Mouse (Mus musculus) heart, postnatal 0 days (tissue): ENCODE results near the gene Hpn. TPM values are rescaled to one million over a fixed set of nuclear protein-coding genes. Genes with fewer than 3 reads are reported as not detected.

Experiments used
- ATAC-seq: fragments of 200-750 bp; cut with Nextera tagmentation; 2 replicates; pipeline ENCODE4 v1.8.0; 2017; ENCODE audit warnings: low read depth, moderate number of reproducible peaks, moderate library complexity; ENCODE audit not compliant: insufficient read depth
- DNase-seq: peaks from one replicate; pipeline ENCODE4 v3.0.0-alpha.2; 2016; ENCODE audit warnings: low spot score
- H3K27ac ChIP-seq: fragments of 300-500 bp; sonication (generic); 2 replicates; pipeline ENCODE4 v1.5.1; 2014; ENCODE audit warnings: low read depth, mild to moderate bottlenecking
- H3K27me3 ChIP-seq: fragments of 300-500 bp; sonication (generic); 2 replicates; pipeline ENCODE4 v1.6.1; 2014; ENCODE audit warnings: low read length, mixed read lengths; ENCODE audit not compliant: control insufficient read depth, insufficient read depth
- H3K36me3 ChIP-seq: fragments of 300-500 bp; sonication (generic); replicated peaks from 2 replicates; pipeline ENCODE4 v1.6.1; 2014; ENCODE audit warnings: low read length, mixed read lengths; ENCODE audit not compliant: control insufficient read depth, insufficient read depth
- H3K4me1 ChIP-seq: fragments of 300-500 bp; sonication (generic); 2 replicates; pipeline ENCODE4 v1.6.1; 2014; ENCODE audit warnings: antibody characterized with exemption; ENCODE audit not compliant: control insufficient read depth, insufficient read depth
- H3K4me2 ChIP-seq: fragments of 300-500 bp; sonication (generic); 2 replicates; pipeline ENCODE4 v1.6.1; 2014; ENCODE audit warnings: low read depth, mild to moderate bottlenecking, low read length, moderate library complexity
- H3K4me3 ChIP-seq: fragments of 300-500 bp; sonication (generic); 2 replicates; pipeline ENCODE4 v1.5.1; 2014; ENCODE audit warnings: low read depth, low read length
- H3K9ac ChIP-seq: fragments of 300-500 bp; sonication (generic); replicated peaks from 2 replicates; pipeline ENCODE4 v1.6.1; 2014; ENCODE audit warnings: low read depth, low read length, mixed read lengths
- H3K9me3 ChIP-seq: fragments of 300-500 bp; sonication (generic); replicated peaks from 2 replicates; pipeline ENCODE4 v1.6.1; 2016; ENCODE audit warnings: low read length; ENCODE audit not compliant: control insufficient read depth
- CTCF ChIP-seq: IDR thresholded peaks from 2 replicates; pipeline ENCODE4 v1.5.1; 2016; ENCODE audit warnings: antibody characterized with exemption, control low read depth, low read depth
- EP300 ChIP-seq: IDR thresholded peaks from 2 replicates; pipeline ENCODE4 v1.6.1; 2016; ENCODE audit warnings: antibody characterized with exemption, low read depth
- WGBS: fragments of 180-500 bp; shearing (Covaris S2); extraction: QIAGEN DNeasy Blood & Tissue Kit; methylation state at CpG from one replicate; pipeline ENCODE4 v1.1.7; 2014; 5-methylcytosine and 5-hydroxymethylcytosine counted together
- polyA plus RNA-seq: library from polyadenylated mRNA; unstranded; fragments of >200 nt; fragmentation: Nextera tagmentation; extraction: Ambion mirVana; gene quantifications from 2 replicates; pipeline ENCODE4 v1.2.1, GENCODE M21; 2015
- total RNA-seq: library from RNA; depleted of rRNA; stranded (reverse); fragments of >200 nt; gene quantifications from 2 replicates; pipeline ENCODE4 v1.2.3, GENCODE M21; 2014; ENCODE audit warnings: low replicate concordance; rRNA removed

Hpn gene
- total RNA-seq = 6.7 and 10.5 TPM in 2 replicates
- polyA plus RNA-seq = 1.3 and 1.7 TPM in 2 replicates

- no peak within 1 kb of the TSS for H3K4me3 ChIP-seq
- ATAC-seq (peak; percentile 18), DNase-seq (no peak)
- peaks cover 11% of the 10 kb centered on the region for H3K4me1 ChIP-seq
- peak within 1 kb of the TSS; percentile 81 for H3K27ac ChIP-seq
- WGBS = 26% methylated on average over 11 of the region's 15 CpGs
- no peaks in the 10 kb centered on the region for H3K36me3 ChIP-seq
- TF ChIP-seq CTCF (no peak), EP300 (no peak)
- H3K9ac ChIP-seq = peak within 1 kb of the TSS; percentile 40; the same call in 1 of the 2 replicates
- 0 out of 2 replicates have a peak within 1 kb of the TSS, but pooled peaks have one; percentile 10 for H3K4me2 ChIP-seq
- H3K9me3 ChIP-seq = no peaks in the 10 kb centered on the region
- no peaks in the 10 kb centered on the region for H3K27me3 ChIP-seq
Observed at GRCm38 (mm10) chr7:31115182-31115581, at the start of gene Hpn. Gene Hpn, minus strand, starts transcription at chr7:31115290.

DNA sequence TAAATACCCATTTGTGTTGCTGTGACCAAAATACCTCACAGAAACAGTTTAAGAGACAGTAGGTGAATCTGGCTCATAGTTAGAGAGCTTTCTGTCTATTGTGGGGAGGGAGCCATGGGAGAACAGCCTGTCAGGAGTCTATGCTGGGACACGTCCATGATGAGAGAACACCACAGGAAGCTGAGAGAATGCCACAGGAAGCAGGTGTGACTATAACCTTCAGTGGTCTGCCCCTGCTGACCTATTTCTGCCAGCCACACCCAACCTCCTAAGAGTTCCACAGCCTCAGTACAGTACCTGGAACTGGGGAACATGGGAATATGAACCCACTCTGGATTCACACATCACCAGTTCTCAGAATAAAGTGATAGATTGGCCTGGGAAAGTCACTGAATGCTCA lies 49.7 kb upstream of the Hpn start:
- no peaks in the 10 kb centered on the region for H3K36me3 ChIP-seq
- no peak for DNase-seq
- no peak overlapping the region for H3K4me2 ChIP-seq
- no peak overlapping the region for H3K9ac ChIP-seq
- no peak overlapping the region for H3K4me3 ChIP-seq
- 39% methylated on average over 1 of the region's 1 CpGs for WGBS
- ATAC-seq = no peak
- H3K9me3 ChIP-seq = peaks cover 4% of the 10 kb centered on the region; the same call in 1 of the 2 replicates
- no peak for TF ChIP-seq CTCF
- no peak for TF ChIP-seq EP300
- H3K4me1 ChIP-seq = no peaks in the 10 kb centered on the region
- no peaks in the 10 kb centered on the region for H3K27me3 ChIP-seq
- no peak overlapping the region for H3K27ac ChIP-seq

DNA sequence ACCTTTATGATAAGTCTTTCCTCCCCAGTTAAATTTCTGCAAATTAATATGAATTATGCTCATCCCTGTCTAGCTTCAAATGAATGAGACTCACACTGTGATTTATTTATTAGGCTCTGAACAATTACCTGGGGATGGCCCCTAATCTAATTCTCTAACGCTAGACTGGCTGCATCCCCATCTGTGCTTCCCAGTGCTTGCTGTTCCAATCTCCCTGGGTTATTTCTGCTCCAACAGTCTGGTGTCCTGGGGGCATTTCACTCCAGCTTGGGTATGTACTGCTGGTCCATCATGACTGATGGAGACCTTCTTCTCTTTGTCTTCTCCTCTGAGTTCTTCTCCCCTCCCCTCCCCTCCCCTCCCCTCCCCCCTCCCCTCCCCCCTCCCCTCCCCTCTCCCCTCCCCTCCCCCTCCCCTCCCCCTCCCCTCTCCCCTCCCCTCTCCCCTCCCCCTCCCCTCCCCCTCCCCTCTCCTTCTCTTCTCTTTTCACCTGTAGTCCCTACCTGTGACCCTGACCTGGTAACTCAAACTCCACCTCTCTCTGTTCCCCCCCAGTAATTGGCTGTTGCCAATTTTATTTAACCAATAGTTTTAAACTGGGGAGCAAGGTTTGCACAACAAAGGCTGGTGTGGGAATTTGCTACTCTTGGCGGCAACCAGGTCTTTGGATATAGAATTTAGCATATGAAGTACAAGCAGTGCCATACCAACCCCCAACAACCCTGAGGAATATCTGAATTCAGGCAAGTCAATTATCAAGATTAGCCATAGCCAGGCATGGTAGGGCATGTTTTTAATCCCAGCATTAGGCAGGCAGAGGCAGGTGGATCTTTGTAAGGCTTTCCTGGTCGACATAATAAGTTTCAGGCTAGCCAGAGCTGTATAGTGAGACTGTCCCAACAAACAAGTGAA lies 48.8 kb upstream of the Hpn start:
- no peak for ATAC-seq
- H3K27ac ChIP-seq = no peak overlapping the region

DNA sequence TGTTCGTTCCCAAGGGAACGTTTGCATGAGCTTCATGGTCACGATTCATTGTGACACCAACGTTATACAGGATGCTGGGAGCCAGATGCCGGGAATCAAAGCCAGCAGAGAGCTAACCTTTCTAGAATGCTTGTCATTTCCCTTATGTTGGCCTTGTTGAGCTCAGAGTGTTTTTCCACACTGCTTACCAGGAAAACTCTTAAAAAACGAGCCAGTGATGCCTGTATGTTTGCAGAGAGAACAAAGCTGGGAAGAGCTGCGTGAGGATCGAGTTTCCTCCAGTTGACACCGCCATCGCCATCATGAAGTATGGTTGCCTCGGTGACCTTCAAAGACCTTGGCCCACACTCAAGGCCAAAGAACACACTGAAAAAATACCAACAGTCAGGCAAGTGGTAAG lies 47.2 kb upstream of the Hpn start:
- 0 out of 2 replicates have a peak, but pooled peaks have one; percentile 27 for ATAC-seq
- H3K27me3 ChIP-seq = no peaks in the 10 kb centered on the region
- no peak overlapping the region for H3K9ac ChIP-seq
- no peak overlapping the region for H3K4me2 ChIP-seq
- peaks cover 4% of the 10 kb centered on the region; the same call in 1 of the 2 replicates for H3K9me3 ChIP-seq
- no peaks in the 10 kb centered on the region for H3K4me1 ChIP-seq
- no peak overlapping the region for H3K4me3 ChIP-seq
- no peak for TF ChIP-seq EP300
- TF ChIP-seq CTCF = no peak
- 58% methylated on average over 11 of the region's 11 CpGs for WGBS
- no peak overlapping the region for H3K27ac ChIP-seq
- DNase-seq = peak; percentile 9
- H3K36me3 ChIP-seq = no peaks in the 10 kb centered on the region

More for the DNA sequence above, 48.8 kb upstream of the Hpn start:
- Histone ChIP-seq H3K9ac (no peak overlapping the region), H3K27me3 (no peaks in the 10 kb centered on the region), H3K4me2 (no peak overlapping the region), H3K4me3 (no peak overlapping the region), H3K36me3 (no peaks in the 10 kb centered on the region), H3K4me1 (no peaks in the 10 kb centered on the region), H3K9me3 (peaks cover 4% of the 10 kb centered on the region; the same call in 1 of the 2 replicates)
- no peak for DNase-seq
- TF ChIP-seq CTCF = no peak
- TF ChIP-seq EP300 = no peak
- WGBS = 72% methylated on average over 3 of the region's 3 CpGs

GRCm38 (mm10) chr7:31161831-31162230 lies 46.7 kb upstream of the Hpn start:
- 62% methylated on average over 3 of the region's 3 CpGs for WGBS
- no peak overlapping the region for H3K4me3 ChIP-seq
- ATAC-seq (no peak), DNase-seq (no peak)
- H3K4me1 ChIP-seq = no peaks in the 10 kb centered on the region
- no peak overlapping the region for H3K9ac ChIP-seq
- H3K27ac ChIP-seq = no peak overlapping the region
- H3K36me3 ChIP-seq = no peaks in the 10 kb centered on the region
- H3K9me3 ChIP-seq = peaks cover 4% of the 10 kb centered on the region; the same call in 1 of the 2 replicates
- no peaks in the 10 kb centered on the region for H3K27me3 ChIP-seq
- TF ChIP-seq CTCF (no peak), EP300 (no peak)
- no peak overlapping the region for H3K4me2 ChIP-seq
